Mouse (Mus musculus) B cell, adult 2 months (primary cell): ENCODE data around the gene Hoxa1.

Experiments
- DNase-seq, 2 experiments: peaks; one replicate each; pipeline ENCODE4 v3.0.0; 2022

Hoxa1 gene

GRCm38 (mm10) chr6:52189172-52189591 lies 31.1 kb upstream of the Hoxa1 start:
- DNase-seq = no peak

DNA sequence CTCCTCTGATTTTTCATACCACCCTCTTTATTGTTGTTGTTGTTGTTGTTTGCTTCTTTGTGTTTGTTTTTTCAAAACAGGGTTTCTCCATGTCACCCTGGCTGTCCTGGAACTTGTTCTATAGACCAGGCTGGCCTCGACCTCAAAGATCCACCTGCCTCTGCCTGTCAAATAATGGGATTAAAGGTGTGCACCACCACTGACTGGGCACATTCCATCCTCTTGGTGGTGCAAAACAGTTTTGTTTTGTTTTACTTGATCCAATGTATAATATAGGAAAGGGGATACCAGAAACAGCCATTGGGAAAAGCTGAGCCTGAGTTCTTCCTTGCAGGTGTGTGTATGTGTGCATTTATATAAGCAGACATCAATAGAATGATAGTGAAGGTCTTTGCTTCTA lies 28.4 kb upstream of the Hoxa1 start:
- no peak for DNase-seq

- DNase-seq = no peak
These were observed 27.7 kb upstream of the Hoxa1 start for GRCm38 (mm10) chr6:52185834-52186233.

- DNase-seq = no peak
These were observed 27.1 kb upstream of the Hoxa1 start for GRCm38 (mm10) chr6:52185222-52185621.

- DNase-seq = no peak
These were observed 26.6 kb upstream of the Hoxa1 start for GRCm38 (mm10) chr6:52184668-52185067.

GRCm38 (mm10) chr6:52183311-52184080 lies 25.4 kb upstream of the Hoxa1 start:
- no peak for DNase-seq

- DNase-seq = no peak
These were observed 24.7 kb upstream of the Hoxa1 start for GRCm38 (mm10) chr6:52182793-52183192.

DNA sequence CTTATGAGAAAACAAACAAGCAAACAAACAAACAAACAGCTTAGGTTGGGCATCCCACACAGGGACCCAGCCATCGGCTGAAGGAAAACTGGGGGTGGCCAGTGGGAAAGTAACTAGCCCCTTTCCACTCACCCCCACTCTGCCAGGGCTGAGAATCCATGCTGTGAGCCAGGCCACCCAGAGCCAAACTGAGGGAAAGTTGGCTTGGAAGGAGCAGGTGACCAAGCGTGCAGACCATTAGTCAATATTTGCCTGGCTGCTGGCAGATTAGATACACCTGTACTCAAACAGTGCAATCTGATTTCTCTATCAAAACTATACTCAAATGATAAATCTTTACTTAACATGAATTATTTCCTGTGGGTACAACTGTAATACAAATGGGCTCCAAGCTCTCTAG lies 23.9 kb upstream of the Hoxa1 start:
- DNase-seq = no peak

DNA sequence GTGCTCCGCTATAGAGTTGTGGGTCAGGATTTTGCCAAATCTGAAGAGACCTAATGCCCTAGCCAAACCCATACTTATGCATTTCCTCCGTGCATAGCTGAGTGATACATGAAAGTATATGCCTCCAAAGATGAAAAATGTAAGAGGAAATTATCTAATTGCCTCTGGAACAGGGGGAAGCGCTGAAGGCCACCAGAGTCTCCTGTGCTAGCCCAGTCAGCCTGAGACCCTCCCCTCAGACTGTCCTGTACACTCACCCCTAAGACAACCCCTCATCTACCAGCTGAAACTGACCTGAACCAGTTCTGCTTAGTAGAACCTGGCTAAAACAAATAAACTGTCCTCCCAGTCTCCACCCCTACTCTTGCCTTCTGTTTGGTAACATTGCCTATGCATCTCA lies 22.6 kb upstream of the Hoxa1 start:
- DNase-seq = no peak

DNA sequence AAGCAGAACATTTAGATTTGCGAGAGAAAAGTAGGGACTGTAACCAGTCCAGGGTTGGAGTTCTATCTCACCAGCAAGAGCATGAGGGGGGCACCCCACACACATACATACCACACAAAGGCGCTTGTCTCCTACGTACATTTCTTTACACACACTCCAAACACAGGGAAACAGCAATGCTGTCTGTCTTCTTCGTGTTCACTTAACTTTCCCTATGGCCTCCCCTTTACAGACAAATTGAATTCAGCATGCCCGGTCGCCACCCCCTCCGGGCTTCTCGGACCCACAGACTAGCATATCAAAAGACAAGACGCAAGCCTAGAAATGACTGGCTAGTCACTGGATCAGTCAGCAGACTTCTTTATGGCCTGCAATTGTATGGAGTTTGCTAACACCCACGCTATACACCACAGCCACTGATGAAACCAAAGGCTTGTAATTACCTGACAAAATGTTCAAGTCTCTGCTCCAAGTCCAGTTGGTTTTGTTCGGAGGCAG lies 22.1 kb upstream of the Hoxa1 start:
- DNase-seq = no peak

- no peak for DNase-seq
These were observed 21.6 kb upstream of the Hoxa1 start for GRCm38 (mm10) chr6:52179690-52180089.

DNA sequence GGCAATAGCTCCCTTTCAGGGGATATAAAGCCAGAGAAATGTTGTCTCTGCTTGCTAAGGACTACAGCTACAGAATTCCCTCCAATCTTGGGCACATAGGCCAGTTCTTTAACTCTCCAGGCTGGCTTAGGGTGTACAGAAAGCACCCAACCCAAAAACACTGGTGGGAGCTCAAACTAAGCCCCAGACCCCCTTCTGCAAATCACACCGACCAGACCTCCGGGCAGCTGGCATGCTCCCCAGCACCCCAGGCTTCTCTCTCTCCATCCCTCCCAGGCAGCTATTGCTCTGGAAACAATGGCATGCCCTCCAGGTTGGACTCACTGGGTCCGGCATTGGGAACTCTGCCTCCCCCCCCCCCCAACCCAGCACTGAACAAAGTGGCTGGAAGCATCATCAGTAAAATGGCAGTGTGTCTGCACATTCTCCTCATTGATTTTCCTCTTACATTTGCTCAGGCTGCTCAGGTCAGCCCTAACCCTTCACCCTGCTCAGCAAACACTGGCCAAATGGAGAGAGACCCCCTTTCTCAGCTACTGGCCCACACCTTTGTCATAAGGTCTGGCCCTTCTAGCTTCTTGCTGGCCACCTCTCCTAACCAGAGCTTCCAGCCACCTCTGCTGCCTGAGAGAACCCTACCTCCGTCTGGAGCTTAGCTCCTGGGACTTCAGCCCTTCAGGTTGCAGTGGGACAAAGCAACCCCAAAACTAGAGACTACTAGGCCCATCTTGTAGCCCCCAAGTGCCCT lies 21.0 kb upstream of the Hoxa1 start:
- no peak for DNase-seq

DNA sequence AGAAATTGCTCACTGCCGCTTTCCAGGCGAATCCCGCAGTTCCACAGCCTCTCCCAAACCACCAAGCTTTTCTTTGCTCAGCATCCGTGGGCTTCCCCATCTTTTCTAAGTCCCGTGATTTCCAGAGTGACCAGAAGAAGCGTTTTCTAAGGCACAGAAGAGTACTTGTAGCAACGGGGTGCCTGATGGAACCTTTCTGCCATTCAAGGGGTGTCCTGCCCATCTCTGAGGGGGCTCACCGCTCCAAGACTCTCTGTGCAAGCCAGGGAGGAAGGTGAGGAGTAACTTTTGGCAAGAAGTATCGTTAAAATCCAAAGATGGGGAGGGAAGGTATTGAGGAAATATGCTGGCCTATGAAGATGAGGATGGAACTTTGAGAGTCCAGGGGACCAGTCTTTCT lies 19.7 kb upstream of the Hoxa1 start:
- no peak for DNase-seq

GRCm38 (mm10) chr6:52177061-52177735 lies 19.1 kb upstream of the Hoxa1 start, which contains the start of gene 5730596B20Rik:
5730596B20Rik (plus strand) TSS chr6:52177498.
- no peak for DNase-seq

DNA sequence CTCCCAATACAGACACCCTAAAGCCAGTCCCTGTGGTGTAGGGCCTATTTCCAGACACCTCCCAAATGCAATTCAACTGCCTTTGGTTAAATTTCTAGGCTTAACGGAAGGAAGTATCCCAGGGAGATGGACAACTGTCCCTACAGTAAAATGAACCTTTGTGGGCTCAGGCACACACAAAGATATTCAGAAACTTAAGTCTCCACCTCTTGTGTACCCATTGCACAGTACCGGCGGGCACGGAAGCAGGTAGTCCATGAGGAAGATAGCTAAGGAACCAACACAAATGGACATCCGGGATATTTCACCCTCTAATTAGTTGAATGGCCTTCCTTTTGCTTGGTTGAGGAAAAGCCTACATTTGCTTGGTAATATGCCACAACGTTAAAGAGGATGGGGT lies 18.3 kb upstream of the Hoxa1 start:
- no peak for DNase-seq

DNA sequence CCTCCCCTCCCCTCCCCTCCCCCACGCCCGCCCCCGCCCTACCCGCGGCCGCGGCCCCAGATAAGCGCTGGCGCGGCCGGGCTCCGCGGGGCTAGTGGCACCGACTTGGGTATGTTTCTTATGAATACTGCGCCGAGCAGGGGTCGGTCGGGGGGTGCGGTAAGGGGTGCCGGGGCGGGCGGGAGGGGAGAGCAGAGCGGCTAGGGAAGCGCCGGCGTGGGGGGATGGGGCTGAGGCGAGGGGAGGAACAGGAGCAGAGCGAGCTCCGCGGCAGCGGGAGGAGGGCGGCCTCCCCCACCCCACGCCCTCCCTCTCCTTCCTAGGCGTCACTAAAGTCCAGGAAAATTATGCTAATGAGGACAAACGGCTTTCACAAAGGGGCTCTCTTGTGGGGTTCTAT lies 17.7 kb upstream of the Hoxa1 start:
- DNase-seq = no peak

GRCm38 (mm10) chr6:52174968-52175751 lies 17.0 kb upstream of the Hoxa1 start:
- DNase-seq = no peak

DNA sequence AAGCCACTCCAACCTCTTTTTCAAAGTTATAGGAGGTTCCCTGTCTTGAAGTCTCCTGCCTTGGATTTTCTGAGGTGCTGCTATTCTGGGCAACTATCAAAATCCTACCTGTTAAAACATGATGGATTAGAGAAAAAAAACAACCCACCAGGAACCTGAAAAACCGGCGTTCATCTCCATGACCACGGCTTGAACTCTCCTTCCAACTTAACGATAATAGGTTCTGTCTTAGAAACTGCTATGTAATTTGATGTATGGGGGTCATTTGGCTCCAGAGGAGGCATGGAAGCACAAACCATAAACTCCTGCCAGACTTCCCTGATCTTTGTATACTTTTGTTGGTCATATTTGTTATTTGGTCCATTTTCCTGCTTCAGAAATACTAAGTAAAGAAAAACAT lies 15.5 kb upstream of the Hoxa1 start:
- no peak for DNase-seq

DNA sequence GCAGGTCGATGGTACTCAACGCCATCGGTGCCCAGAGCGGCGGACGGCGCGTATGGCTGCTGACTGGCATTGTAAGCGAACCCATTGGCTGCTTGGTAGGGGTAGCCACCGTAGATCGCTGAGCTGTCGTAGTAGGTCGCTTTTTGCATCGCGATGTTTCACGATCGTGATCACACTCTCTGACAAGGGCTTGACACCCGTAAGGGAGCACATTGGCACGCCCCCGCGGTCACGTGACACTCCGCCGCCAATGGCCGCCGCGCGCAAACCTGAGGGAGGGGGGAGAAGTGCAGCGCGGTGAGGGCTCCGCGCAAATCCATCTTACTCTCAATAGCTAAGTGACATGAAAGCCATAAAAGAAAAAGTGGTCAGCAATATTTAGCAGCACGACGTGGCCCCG lies 14.4 kb upstream of the Hoxa1 start:
- no peak for DNase-seq

DNA sequence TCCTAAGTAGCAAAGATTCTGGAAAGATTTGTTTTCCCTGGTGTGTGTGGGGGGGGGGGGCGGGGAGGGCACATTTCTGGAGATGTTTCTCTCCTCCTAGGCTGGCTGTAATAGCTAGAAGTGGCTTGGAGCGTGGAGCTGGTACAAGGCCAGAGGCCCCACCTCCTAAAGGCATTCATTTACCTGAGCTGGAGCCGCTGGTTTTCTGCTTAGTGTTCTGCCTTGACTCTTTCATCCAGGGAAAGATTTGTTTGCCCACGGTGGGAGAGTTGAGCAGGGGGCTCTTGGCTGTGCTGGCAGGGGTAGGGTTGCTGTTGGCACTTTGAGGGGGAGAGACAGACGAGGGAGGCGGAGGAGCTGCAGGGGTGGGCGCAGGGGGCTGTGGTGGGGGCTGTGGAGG lies 13.8 kb upstream of the Hoxa1 start:
- DNase-seq = no peak

DNA sequence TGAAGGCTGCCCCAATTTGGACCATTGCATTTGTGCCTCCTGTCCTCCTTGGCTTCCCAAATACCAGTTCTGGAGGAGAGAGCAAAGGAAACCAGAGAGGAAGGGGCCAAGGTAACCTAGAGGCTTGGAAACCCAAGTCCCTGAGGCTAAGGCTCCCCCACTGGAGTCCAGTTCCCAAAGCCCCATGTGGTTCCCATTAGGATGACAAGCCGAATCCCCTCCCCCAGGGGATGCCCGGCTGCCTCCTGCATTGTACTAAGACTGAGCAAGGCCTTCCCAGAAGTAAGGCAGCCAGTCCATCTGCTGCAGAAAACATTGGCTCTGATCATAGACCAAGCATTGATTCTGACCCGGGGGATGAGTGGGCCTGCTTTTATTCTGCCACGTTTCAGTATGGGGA lies 13.2 kb upstream of the Hoxa1 start:
- DNase-seq = no peak

GRCm38 (mm10) chr6:52170898-52171223 lies 12.7 kb upstream of the Hoxa1 start:
- DNase-seq = no peak
